15 mouse cellular contexts compared by ENCODE assay signal in the genomic region with DNA sequence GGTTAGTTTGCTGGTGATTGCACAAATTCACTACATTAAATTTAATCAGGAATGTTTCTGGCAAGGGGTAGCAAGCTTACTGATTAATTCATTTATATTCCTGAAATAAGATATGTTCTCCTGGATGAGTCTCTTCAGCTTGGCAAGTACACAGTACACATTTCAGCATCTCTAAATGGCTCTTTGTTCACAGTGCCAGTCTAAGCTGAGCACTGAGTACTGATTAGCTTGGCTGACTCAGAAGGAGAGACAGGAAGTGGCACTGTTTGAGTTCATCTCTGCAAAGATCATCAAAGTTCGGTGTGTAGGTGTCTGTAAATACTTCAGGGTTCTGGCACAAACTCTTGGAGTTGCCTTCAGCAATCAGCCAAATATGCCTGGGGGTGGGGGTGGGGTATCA.
DNase-seq lines count a peak whose midpoint lies in the region; ATAC-seq and TF ChIP-seq lines count a peak whose summit lies in the region.
"Had no signal": no experiment of that assay in that cellular context is flagged by ENCODE, and none has a peak within 500 bp of the region (broad histone marks: within the 10 kb centered on the region; RNA-seq: fewer than 3 reads in every experiment).

No protein-coding gene starts in this region.

- H3K27me3 ChIP-seq in forebrain, embryonic 14.5 days (replicated peaks; ENCODE audit: control insufficient read depth, insufficient read depth, low read length): no peaks in the 10 kb centered on the region
- H3K27me3 ChIP-seq in forebrain, embryonic 11.5 days (ENCODE audit: control insufficient read depth, insufficient read depth, low read length): no peaks in the 10 kb centered on the region
- no peaks in the 10 kb centered on the region for H3K27me3 ChIP-seq in midbrain, embryonic 13.5 days
- no peaks in the 10 kb centered on the region for H3K27me3 ChIP-seq in midbrain, embryonic 10.5 days (ENCODE audit: low read depth, poor library complexity, severe bottlenecking)
- no peaks in the 10 kb centered on the region for H3K27me3 ChIP-seq in forebrain, postnatal 0 days (ENCODE audit: insufficient read depth, low read length)
- no peaks in the 10 kb centered on the region for H3K27me3 ChIP-seq in midbrain, postnatal 0 days (ENCODE audit: insufficient read depth, low read length)
- H3K27me3 ChIP-seq: embryonic facial prominence, embryonic 12.5 days; heart, embryonic 13.5 days had no signal

- no peak for TF ChIP-seq CTCF in forebrain, postnatal 0 days (IDR thresholded peaks at IDR 0.05; ENCODE audit: low read depth)
- no peak for TF ChIP-seq CTCF in midbrain, postnatal 0 days (IDR thresholded peaks at IDR 0.05)

- no peaks in the 10 kb centered on the region for H3K9me3 ChIP-seq in forebrain, embryonic 14.5 days (replicated peaks; ENCODE audit: control insufficient read depth, low read length)
- H3K9me3 ChIP-seq in forebrain, embryonic 11.5 days (ENCODE audit: control insufficient read depth, low read length): no peaks in the 10 kb centered on the region
- H3K9me3 ChIP-seq in midbrain, embryonic 13.5 days: no peaks in the 10 kb centered on the region
- no peaks in the 10 kb centered on the region for H3K9me3 ChIP-seq in midbrain, embryonic 10.5 days (replicated peaks)
- H3K9me3 ChIP-seq in forebrain, postnatal 0 days (ENCODE audit: low read length): no peaks in the 10 kb centered on the region
- no peaks in the 10 kb centered on the region for H3K9me3 ChIP-seq in midbrain, postnatal 0 days (ENCODE audit: low read length)
- H3K9me3 ChIP-seq: embryonic facial prominence, embryonic 12.5 days; heart, embryonic 13.5 days had no signal

- no peak overlapping the region for H3K9ac ChIP-seq in forebrain, embryonic 14.5 days (ENCODE audit: low read length)
- H3K9ac ChIP-seq in forebrain, embryonic 11.5 days (ENCODE audit: low read length): no peak overlapping the region
- no peak overlapping the region for H3K9ac ChIP-seq in midbrain, embryonic 13.5 days (replicated peaks)
- H3K9ac ChIP-seq in forebrain, postnatal 0 days: no peak overlapping the region
- no peak overlapping the region for H3K9ac ChIP-seq in midbrain, postnatal 0 days (replicated peaks; ENCODE audit: low read length, poor library complexity, severe bottlenecking)
- H3K9ac ChIP-seq: embryonic facial prominence, embryonic 12.5 days; heart, embryonic 13.5 days; liver, embryonic 14.5 days had no signal

- no peak overlapping the region for H3K27ac ChIP-seq in forebrain, embryonic 14.5 days (ENCODE audit: low read depth, low read length)
- H3K27ac ChIP-seq in forebrain, embryonic 11.5 days (ENCODE audit: low read depth, low read length): no peak overlapping the region
- no peak overlapping the region for H3K27ac ChIP-seq in midbrain, embryonic 13.5 days
- H3K27ac ChIP-seq in midbrain, embryonic 10.5 days (replicated peaks): no peak overlapping the region
- H3K27ac ChIP-seq in forebrain, postnatal 0 days (ENCODE audit: low read depth, low read length): no peak overlapping the region
- H3K27ac ChIP-seq in midbrain, postnatal 0 days (ENCODE audit: low read depth, low read length): no peak overlapping the region
- H3K27ac ChIP-seq: embryonic facial prominence, embryonic 12.5 days; gastrocnemius, adult 2 months; heart, embryonic 13.5 days; liver, embryonic 14.5 days had no signal

- H3K4me3 ChIP-seq in forebrain, embryonic 14.5 days (ENCODE audit: low read depth, low read length): no peak overlapping the region
- H3K4me3 ChIP-seq in forebrain, embryonic 11.5 days (ENCODE audit: low read depth, low read length): no peak overlapping the region
- no peak overlapping the region for H3K4me3 ChIP-seq in midbrain, embryonic 13.5 days (replicated peaks)
- no peak overlapping the region for H3K4me3 ChIP-seq in midbrain, embryonic 10.5 days
- no peak overlapping the region for H3K4me3 ChIP-seq in forebrain, postnatal 0 days (ENCODE audit: low read depth, low read length)
- no peak overlapping the region for H3K4me3 ChIP-seq in midbrain, postnatal 0 days (ENCODE audit: low read depth, low read length)
- H3K4me3 ChIP-seq: embryonic facial prominence, embryonic 12.5 days; gastrocnemius, adult 2 months; heart, embryonic 13.5 days had no signal

- intact Hi-C loops in heart, postnatal 10 days (cut with DNase I): no loop called here

- H3K36me3 ChIP-seq in forebrain, embryonic 14.5 days (ENCODE audit: control insufficient read depth, insufficient read depth, low read length): no peaks in the 10 kb centered on the region
- no peaks in the 10 kb centered on the region for H3K36me3 ChIP-seq in forebrain, embryonic 11.5 days (ENCODE audit: control insufficient read depth, insufficient read depth, low read length)
- H3K36me3 ChIP-seq in midbrain, embryonic 13.5 days: no peaks in the 10 kb centered on the region
- H3K36me3 ChIP-seq in midbrain, embryonic 10.5 days: no peaks in the 10 kb centered on the region
- no peaks in the 10 kb centered on the region for H3K36me3 ChIP-seq in forebrain, postnatal 0 days (ENCODE audit: insufficient read depth)
- no peaks in the 10 kb centered on the region for H3K36me3 ChIP-seq in midbrain, postnatal 0 days (ENCODE audit: insufficient read depth, low read length)
- H3K36me3 ChIP-seq: embryonic facial prominence, embryonic 12.5 days; heart, embryonic 13.5 days had no signal

- H3K4me1 ChIP-seq in forebrain, embryonic 14.5 days (ENCODE audit: control insufficient read depth, insufficient read depth, low read length): no peaks in the 10 kb centered on the region
- no peaks in the 10 kb centered on the region for H3K4me1 ChIP-seq in forebrain, embryonic 11.5 days (replicated peaks; ENCODE audit: control insufficient read depth, insufficient read depth, low read length)
- H3K4me1 ChIP-seq in midbrain, embryonic 13.5 days (replicated peaks): no peaks in the 10 kb centered on the region
- no peaks in the 10 kb centered on the region for H3K4me1 ChIP-seq in midbrain, embryonic 10.5 days
- H3K4me1 ChIP-seq in forebrain, postnatal 0 days (ENCODE audit: insufficient read depth): no peaks in the 10 kb centered on the region
- H3K4me1 ChIP-seq in midbrain, postnatal 0 days (ENCODE audit: insufficient read depth, low read length): no peaks in the 10 kb centered on the region
- H3K4me1 ChIP-seq: embryonic facial prominence, embryonic 12.5 days; heart, embryonic 13.5 days had no signal

- peak; percentile 94 for ATAC-seq in forebrain, embryonic 14.5 days
- ATAC-seq in forebrain, embryonic 11.5 days (replicated peaks; ENCODE audit: low FRiP score): no peak
- ATAC-seq in midbrain, embryonic 13.5 days: peak; percentile 65; the same call in 1 of the 2 replicates
- peak; percentile 81 for ATAC-seq in forebrain, postnatal 0 days
- ATAC-seq in midbrain, postnatal 0 days (ENCODE audit: low FRiP score): peak; percentile 54; the same call in 1 of the 2 replicates

- peak; percentile 73 for DNase-seq in forebrain, embryonic 14.5 days (ENCODE audit: low spot score)
- DNase-seq in forebrain, embryonic 11.5 days (ENCODE audit: low spot score): no peak
- no peak for DNase-seq in midbrain, embryonic 10.5 days (ENCODE audit: low spot score)
- peak; percentile 30 for DNase-seq in forebrain, postnatal 0 days
- peak; percentile 61 for DNase-seq in midbrain, postnatal 0 days (ENCODE audit: low spot score)
- DNase-seq in heart, postnatal 10 days: no peak
- no peak for DNase-seq in heart, adult 11 months
- DNase-seq: adrenal gland, adult 8-10 months; cerebellum, adult 18-20 months; gastrocnemius, adult 2 months; kidney, postnatal 36 days had no signal

- 22% methylated on average over 1 of the region's 1 CpGs for WGBS in forebrain, embryonic 14.5 days
- 82% methylated on average over 1 of the region's 1 CpGs for WGBS in forebrain, embryonic 11.5 days
- 79% methylated on average over 1 of the region's 1 CpGs for WGBS in midbrain, embryonic 13.5 days
- 84% methylated on average over 1 of the region's 1 CpGs for WGBS in midbrain, embryonic 10.5 days
- 16% methylated on average over 1 of the region's 1 CpGs for WGBS in forebrain, postnatal 0 days
- WGBS in midbrain, postnatal 0 days: 71% methylated on average over 1 of the region's 1 CpGs

- H3K4me2 ChIP-seq in forebrain, embryonic 14.5 days (ENCODE audit: low read length): no peak overlapping the region
- H3K4me2 ChIP-seq in forebrain, embryonic 11.5 days (ENCODE audit: low read depth, low read length, severe bottlenecking): no peak overlapping the region
- no peak overlapping the region for H3K4me2 ChIP-seq in midbrain, embryonic 13.5 days (replicated peaks)
- H3K4me2 ChIP-seq in forebrain, postnatal 0 days (ENCODE audit: low read depth): no peak overlapping the region
- H3K4me2 ChIP-seq in midbrain, postnatal 0 days (ENCODE audit: low read depth, low read length, poor library complexity, severe bottlenecking): no peak overlapping the region
- H3K4me2 ChIP-seq: embryonic facial prominence, embryonic 12.5 days; heart, embryonic 13.5 days had no signal

Comparison
In these comparisons a context has a peak if more than half of its experiments do, and no peak if none do; other contexts are left out.
1. DNase-seq: peak in forebrain, embryonic 14.5 days (single experiment), forebrain, postnatal 0 days (single experiment) and midbrain, postnatal 0 days (single experiment); none in forebrain, embryonic 11.5 days (single experiment), midbrain, embryonic 10.5 days (single experiment), heart, postnatal 10 days (0 of 2) and heart, adult 11 months (single experiment).